Mouse (Mus musculus): ENCODE results near the gene Adamtsl2.

DNA sequence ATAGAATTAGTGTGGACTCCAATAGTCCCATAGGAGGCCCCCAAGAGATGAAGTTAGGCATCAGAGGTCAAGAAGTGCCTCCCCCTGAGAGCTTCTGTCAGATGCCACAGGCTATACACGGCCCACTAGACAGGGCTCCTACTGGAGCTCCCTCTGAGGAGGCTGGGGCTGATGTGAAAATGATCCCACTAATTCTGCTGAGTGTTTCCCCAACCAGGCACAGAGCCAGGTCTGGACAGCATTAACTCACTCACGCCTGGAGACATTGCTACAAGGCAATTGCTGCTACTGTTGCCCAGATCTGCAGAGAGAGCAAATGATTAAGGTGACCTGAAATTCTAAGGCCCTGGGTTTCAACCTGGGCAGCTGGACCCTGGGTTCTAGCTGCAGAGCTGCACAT, 6.6 kb downstream of the Adamtsl2 start:
- TF ChIP-seq CTCF (IDR thresholded peaks at IDR 0.05; ENCODE audit: control insufficient read depth, insufficient read depth, insufficient read length) (no peak), MAX (IDR thresholded peaks at IDR 0.05) (no peak)
